Mouse (Mus musculus): ENCODE results near the gene Foxk2. TPM values are rescaled to one million over a fixed set of nuclear protein-coding genes. Genes with fewer than 3 reads are reported as not detected.

The Foxk2 gene
- polyA plus RNA-seq, 1 experiment from 2014 or later = 2.3 TPM

GRCm38 (mm10) chr11:121260211-121260906 is 569 bp downstream of the Foxk2 start:
- WGBS (ENCODE audit: insufficient replicate concordance) = under 1% methylated on average over 42 of the region's 60 CpGs
- peak overlapping the region; percentile 85 for H3K4me2 ChIP-seq (ENCODE audit: low read depth, low read length)
- peaks cover 30% of the 10 kb centered on the region for H3K36me3 ChIP-seq (replicated peaks; ENCODE audit: insufficient read depth, low read length)
- ATAC-seq (peak; percentile 41), DNase-seq (peak; percentile 54)
- H3K9me3 ChIP-seq (ENCODE audit: low read length) = no peaks in the 10 kb centered on the region
- peaks cover 19% of the 10 kb centered on the region for H3K4me1 ChIP-seq (ENCODE audit: insufficient read depth)
- H3K4me3 ChIP-seq (ENCODE audit: low read depth, low read length) = peak overlapping the region; percentile 91
- H3K27ac ChIP-seq (ENCODE audit: low read depth) = peak overlapping the region; percentile 92
- H3K9ac ChIP-seq (replicated peaks) = peak overlapping the region; percentile 96
- TF ChIP-seq CTCF (IDR thresholded peaks at IDR 0.05; ENCODE audit: low read depth) = no peak
- TF ChIP-seq EP300 (IDR thresholded peaks at IDR 0.05; ENCODE audit: low read depth) = no peak
- H3K27me3 ChIP-seq (ENCODE audit: insufficient read depth, low read length) = no peaks in the 10 kb centered on the region

DNA sequence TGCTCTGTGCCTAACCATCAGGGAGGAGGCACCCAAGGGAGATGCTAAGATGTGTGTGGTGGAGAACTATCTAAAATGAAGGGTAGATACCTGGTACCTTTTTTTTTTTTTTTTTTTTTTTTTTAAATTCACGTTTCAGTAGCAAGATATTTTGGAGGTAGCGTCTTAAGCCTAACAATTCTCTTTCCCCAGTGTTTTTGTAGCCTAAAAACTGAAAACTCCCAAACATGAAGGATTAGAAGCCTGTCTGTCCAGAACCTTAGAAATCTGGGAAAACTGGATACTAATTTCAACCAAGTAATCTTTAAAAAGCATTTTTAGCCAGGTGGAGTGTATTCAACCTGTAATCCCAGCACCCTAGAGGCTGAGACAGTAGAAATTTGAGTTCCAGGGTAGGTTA is 1.3 kb downstream of the Foxk2 start:
- Histone ChIP-seq H3K4me1 (ENCODE audit: insufficient read depth) (peaks cover 19% of the 10 kb centered on the region), H3K4me2 (ENCODE audit: low read depth, low read length) (peak overlapping the region; percentile 85), H3K9me3 (ENCODE audit: low read length) (no peaks in the 10 kb centered on the region), H3K36me3 (replicated peaks; ENCODE audit: insufficient read depth, low read length) (peaks cover 23% of the 10 kb centered on the region), H3K27me3 (ENCODE audit: insufficient read depth, low read length) (no peaks in the 10 kb centered on the region), H3K27ac (ENCODE audit: low read depth) (peak overlapping the region; percentile 92; the same call in 1 of the 2 replicates), H3K9ac (replicated peaks) (peak overlapping the region; percentile 96), H3K4me3 (ENCODE audit: low read depth, low read length) (peak overlapping the region; percentile 91)
- TF ChIP-seq EP300 (IDR thresholded peaks at IDR 0.05; ENCODE audit: low read depth) (no peak), CTCF (IDR thresholded peaks at IDR 0.05; ENCODE audit: low read depth) (no peak)
- ATAC-seq = no peak
- DNase-seq = no peak
- WGBS (ENCODE audit: insufficient replicate concordance) = 39% methylated on average over 2 of the region's 2 CpGs

DNA sequence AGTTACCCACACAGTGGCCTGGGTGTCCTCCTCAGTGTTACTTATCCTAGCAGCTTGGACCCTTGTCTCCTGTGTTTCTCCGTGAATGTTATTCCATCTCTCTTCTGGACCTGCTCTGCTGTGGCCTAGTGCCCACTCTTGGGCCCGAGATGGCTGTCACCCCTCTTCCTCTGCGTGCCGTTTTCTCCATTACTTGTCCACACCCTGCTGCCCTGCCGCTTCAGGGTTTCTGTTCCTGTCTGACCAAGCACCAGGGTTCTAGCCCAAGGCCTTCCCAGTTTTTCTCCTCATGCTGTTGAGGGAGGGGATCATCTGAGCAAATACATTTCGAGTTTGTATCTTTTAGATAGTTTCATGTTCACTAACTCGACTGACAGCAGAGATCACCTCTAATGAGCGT is 17.7 kb downstream of the Foxk2 start:
- Histone ChIP-seq H3K9ac (replicated peaks) (no peak overlapping the region), H3K9me3 (ENCODE audit: low read length) (no peaks in the 10 kb centered on the region), H3K27ac (ENCODE audit: low read depth) (no peak overlapping the region; the same call in 1 of the 2 replicates), H3K4me1 (ENCODE audit: insufficient read depth) (peaks cover 12% of the 10 kb centered on the region; the same call in 1 of the 2 replicates), H3K27me3 (ENCODE audit: insufficient read depth, low read length) (no peaks in the 10 kb centered on the region), H3K4me2 (ENCODE audit: low read depth, low read length) (no peak overlapping the region), H3K36me3 (replicated peaks; ENCODE audit: insufficient read depth, low read length) (0 out of 2 replicates have a peak, but pooled peaks cover 5% of the 10 kb centered on the region), H3K4me3 (ENCODE audit: low read depth, low read length) (no peak overlapping the region)
- TF ChIP-seq EP300 (IDR thresholded peaks at IDR 0.05; ENCODE audit: low read depth) (no peak), CTCF (IDR thresholded peaks at IDR 0.05; ENCODE audit: low read depth) (no peak)
- no peak for DNase-seq
- ATAC-seq = no peak
- WGBS (ENCODE audit: insufficient replicate concordance) = 77% methylated on average over 8 of the region's 8 CpGs

DNA sequence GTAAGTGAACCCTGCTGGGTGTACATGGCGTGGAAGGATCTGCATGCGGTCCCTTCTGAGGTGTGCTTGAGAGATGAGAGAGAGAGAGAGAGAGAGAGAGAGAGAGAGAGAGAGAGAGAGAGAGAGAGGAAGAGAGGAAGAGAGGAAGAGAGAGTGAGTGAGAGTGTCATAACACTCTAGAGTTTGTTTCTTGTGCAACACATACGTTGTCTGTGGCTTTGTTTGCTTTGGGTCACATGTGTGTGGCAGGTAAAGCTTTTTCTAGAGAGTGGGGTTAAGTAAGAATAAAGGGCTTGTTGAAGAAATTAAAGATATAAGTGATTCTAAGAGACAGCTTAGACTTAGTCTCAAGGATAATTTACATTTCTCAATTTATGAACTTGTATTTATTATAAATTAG is 18.2 kb downstream of the Foxk2 start:
- Histone ChIP-seq H3K36me3 (replicated peaks; ENCODE audit: insufficient read depth, low read length) (0 out of 2 replicates have a peak, but pooled peaks cover 5% of the 10 kb centered on the region), H3K27ac (ENCODE audit: low read depth) (no peak overlapping the region; the same call in 1 of the 2 replicates), H3K9ac (replicated peaks) (no peak overlapping the region), H3K4me2 (ENCODE audit: low read depth, low read length) (no peak overlapping the region), H3K4me1 (ENCODE audit: insufficient read depth) (peaks cover 17% of the 10 kb centered on the region), H3K27me3 (ENCODE audit: insufficient read depth, low read length) (no peaks in the 10 kb centered on the region), H3K4me3 (ENCODE audit: low read depth, low read length) (no peak overlapping the region), H3K9me3 (ENCODE audit: low read length) (no peaks in the 10 kb centered on the region)
- no peak for DNase-seq
- WGBS (ENCODE audit: insufficient replicate concordance) = 69% methylated on average over 3 of the region's 3 CpGs
- peak; percentile 62; the same call in 1 of the 2 replicates for ATAC-seq
- TF ChIP-seq CTCF (IDR thresholded peaks at IDR 0.05; ENCODE audit: low read depth) (no peak), EP300 (IDR thresholded peaks at IDR 0.05; ENCODE audit: low read depth) (no peak)

GRCm38 (mm10) chr11:121282911-121283310 is 23.1 kb downstream of the Foxk2 start:
- peaks cover 13% of the 10 kb centered on the region for H3K4me1 ChIP-seq (ENCODE audit: insufficient read depth)
- 0 out of 2 replicates have a peak overlapping the region, but pooled peaks have one; percentile 35 for H3K27ac ChIP-seq (ENCODE audit: low read depth)
- peaks cover 22% of the 10 kb centered on the region for H3K36me3 ChIP-seq (replicated peaks; ENCODE audit: insufficient read depth, low read length)
- no peak for DNase-seq
- no peaks in the 10 kb centered on the region for H3K27me3 ChIP-seq (ENCODE audit: insufficient read depth, low read length)
- H3K9me3 ChIP-seq (ENCODE audit: low read length) = no peaks in the 10 kb centered on the region
- 0 out of 2 replicates have a peak overlapping the region, but pooled peaks have one; percentile 9 for H3K4me2 ChIP-seq (ENCODE audit: low read depth, low read length)
- no peak for ATAC-seq
- TF ChIP-seq CTCF (IDR thresholded peaks at IDR 0.05; ENCODE audit: low read depth) (no peak), EP300 (IDR thresholded peaks at IDR 0.05; ENCODE audit: low read depth) (no peak)
- 0 out of 2 replicates have a peak overlapping the region, but pooled peaks have one; percentile 38 for H3K9ac ChIP-seq (replicated peaks)
- no peak overlapping the region for H3K4me3 ChIP-seq (ENCODE audit: low read depth, low read length)
- 45% methylated on average over 6 of the region's 6 CpGs for WGBS (ENCODE audit: insufficient replicate concordance)

DNA sequence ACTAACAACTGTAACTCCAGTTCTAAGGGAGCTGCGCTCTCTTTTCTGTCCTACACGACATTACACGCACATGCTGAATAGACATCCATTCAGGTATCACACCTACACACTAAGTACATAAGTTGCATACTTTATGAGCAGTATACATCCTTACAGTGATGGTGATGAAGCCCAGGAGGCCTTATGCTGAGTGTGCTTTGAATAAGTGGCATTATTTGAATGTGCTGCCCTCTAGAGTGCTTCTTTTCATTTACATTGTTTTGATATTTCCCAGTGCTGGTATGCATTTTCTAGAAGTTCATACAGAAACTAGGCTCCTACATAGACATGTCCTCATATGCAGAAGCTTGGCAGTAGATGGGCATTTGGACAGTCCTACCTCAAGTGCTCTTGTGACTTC is 30.1 kb downstream of the Foxk2 start:
- Histone ChIP-seq H3K9me3 (ENCODE audit: low read length) (no peaks in the 10 kb centered on the region), H3K4me1 (ENCODE audit: insufficient read depth) (no peaks in the 10 kb centered on the region), H3K27ac (ENCODE audit: low read depth) (no peak overlapping the region), H3K4me2 (ENCODE audit: low read depth, low read length) (no peak overlapping the region), H3K4me3 (ENCODE audit: low read depth, low read length) (no peak overlapping the region), H3K9ac (replicated peaks) (no peak overlapping the region), H3K36me3 (replicated peaks; ENCODE audit: insufficient read depth, low read length) (peaks cover 63% of the 10 kb centered on the region), H3K27me3 (ENCODE audit: insufficient read depth, low read length) (no peaks in the 10 kb centered on the region)
- no peak for ATAC-seq
- no peak for DNase-seq
- TF ChIP-seq EP300 (IDR thresholded peaks at IDR 0.05; ENCODE audit: low read depth) (no peak), CTCF (IDR thresholded peaks at IDR 0.05; ENCODE audit: low read depth) (peak; percentile 49)
- 87% methylated on average over 3 of the region's 3 CpGs for WGBS (ENCODE audit: insufficient replicate concordance)

All from liver, postnatal 0 days (tissue).